Mouse (Mus musculus): ENCODE data around the gene Atg4a.

GRCm38 (mm10) chrX:140936271-140936670 lies 20.4 kb upstream of the Atg4a start:
- TF ChIP-seq CTCF (IDR thresholded peaks at IDR 0.05) (no peak), EP300 (IDR thresholded peaks at IDR 0.05) (no peak)

Data from lung, postnatal 0 days (tissue).